Mouse (Mus musculus) CH12.LX (cell line): ENCODE results near the gene Itgb4. TPM values are rescaled to one million over a fixed set of nuclear protein-coding genes. Genes with fewer than 3 reads are reported as not detected.

ENCODE experiments used
- DNase-seq: peaks from one replicate; pipeline ENCODE4 v3.0.0-alpha.2; 2013; ENCODE audit errors: extremely low read depth
- H3K27ac ChIP-seq: 2 replicates; pipeline ENCODE4 v1.5.1; 2012; ENCODE audit warnings: low read depth, mild to moderate bottlenecking, control low read depth, moderate library complexity; ENCODE audit not compliant: insufficient read depth
- H3K27me3 ChIP-seq: replicated peaks from 2 replicates; pipeline ENCODE3; 2012; ENCODE audit warnings: inconsistent platforms
- H3K36me3 ChIP-seq, 2 experiments: replicated peaks in 1 of 2; 2 replicates each; pipeline versions ENCODE3 to v1.6.1; 2012; ENCODE audit warnings: inconsistent platforms in 1 of 2, low read length in 1 of 2, mild to moderate bottlenecking in 1 of 2, mixed read lengths in 1 of 2, moderate library complexity in 1 of 2; ENCODE audit not compliant: control insufficient read depth in 1 of 2, insufficient read depth in 1 of 2
- H3K4me1 ChIP-seq, 2 experiments: 2 replicates each; pipeline ENCODE4 v1.6.1; 2012; ENCODE audit warnings: inconsistent platforms in 1 of 2, moderate library complexity in 1 of 2; ENCODE audit not compliant: insufficient read depth in 2 of 2, control insufficient read depth in 1 of 2
- H3K4me2 ChIP-seq: 2 replicates; pipeline ENCODE4 v1.6.1; 2012; ENCODE audit warnings: low read depth, mild to moderate bottlenecking, control low read depth; ENCODE audit not compliant: poor library complexity, insufficient read depth, severe bottlenecking
- H3K4me3 ChIP-seq, 3 experiments: fragments of 150-350 bp in 1 of 3; sonication (generic) in 1 of 3; replicated peaks in 1 of 3; 2 replicates each; pipeline versions ENCODE3 to v1.5.1; 2011 to 2012; ENCODE audit warnings: low read depth in 2 of 3, low read length in 2 of 3, mild to moderate bottlenecking in 2 of 3, moderate library complexity in 2 of 3, control low read depth in 1 of 3, improper control_type of control experiment in 1 of 3, inconsistent platforms in 1 of 3, mixed read lengths in 1 of 3; ENCODE audit not compliant: poor library complexity in 1 of 3
- H3K79me2 ChIP-seq: replicated peaks from 2 replicates; pipeline ENCODE4 v1.6.1; 2012; ENCODE audit warnings: mild to moderate bottlenecking, moderate library complexity; ENCODE audit not compliant: control insufficient read depth, poor library complexity, insufficient read depth, severe bottlenecking; ENCODE audit errors: extremely low read depth
- H3K9ac ChIP-seq: 2 replicates; pipeline ENCODE4 v1.6.1; 2012; ENCODE audit warnings: low read depth, mild to moderate bottlenecking, control low read depth, moderate library complexity; ENCODE audit not compliant: insufficient read depth
- H3K9me3 ChIP-seq: replicated peaks from 2 replicates; pipeline ENCODE3; 2012; ENCODE audit warnings: low read length, inconsistent platforms, mixed read lengths
- BHLHE40 ChIP-seq: IDR thresholded peaks from 2 replicates; pipeline ENCODE4 v1.6.1; 2011; ENCODE audit warnings: mild to moderate bottlenecking, low read depth, low read length, improper control_type of control experiment
- CHD1 ChIP-seq: IDR thresholded peaks from 2 replicates; pipeline ENCODE4 v1.6.1; 2012; ENCODE audit warnings: low read depth, low read length, improper control_type of control experiment, inconsistent platforms
- EP300 ChIP-seq: IDR thresholded peaks from 2 replicates; pipeline ENCODE4 v1.6.1; 2011; ENCODE audit warnings: low read length, improper control_type of control experiment
- ETS1 ChIP-seq: conservative IDR thresholded peaks from 2 replicates; pipeline ENCODE4 v1.6.1; 2012; ENCODE audit warnings: low read depth, mild to moderate bottlenecking, inconsistent platforms, low read length, improper control_type of control experiment, moderate library complexity
- GABPA ChIP-seq: IDR thresholded peaks from 2 replicates; pipeline ENCODE4 v1.6.1; 2012; ENCODE audit warnings: low read depth, low read length, improper control_type of control experiment, inconsistent platforms; ENCODE audit not compliant: insufficient replicate concordance
- HCFC1 ChIP-seq: IDR thresholded peaks from 2 replicates; pipeline ENCODE4 v1.6.1; 2012; ENCODE audit warnings: low read depth, mild to moderate bottlenecking, inconsistent platforms, low read length, improper control_type of control experiment
- IRF4 ChIP-seq: IDR thresholded peaks from 2 replicates; pipeline ENCODE4 v1.6.1; 2014; ENCODE audit warnings: low read depth, mild to moderate bottlenecking, inconsistent platforms, low read length, improper control_type of control experiment
- JUN ChIP-seq: IDR thresholded peaks from 2 replicates; pipeline ENCODE4 v1.6.1; 2011; ENCODE audit warnings: low read depth, mild to moderate bottlenecking, low read length, improper control_type of control experiment, moderate library complexity; ENCODE audit not compliant: insufficient read depth
- JUND ChIP-seq: conservative IDR thresholded peaks from 2 replicates; pipeline ENCODE4 v1.6.1; 2011; ENCODE audit warnings: low read depth, low read length, improper control_type of control experiment
- MAX ChIP-seq: IDR thresholded peaks from 2 replicates; pipeline ENCODE4 v1.6.1; 2011; ENCODE audit warnings: low read length, improper control_type of control experiment
- MEF2A ChIP-seq: IDR thresholded peaks from 2 replicates; pipeline ENCODE4 v1.6.1; 2014; ENCODE audit warnings: low read depth, mild to moderate bottlenecking, inconsistent platforms, low read length, improper control_type of control experiment, borderline replicate concordance
- MXI1 ChIP-seq: IDR thresholded peaks from 2 replicates; pipeline ENCODE4 v1.6.1; 2011; ENCODE audit warnings: mild to moderate bottlenecking, low read depth, low read length, improper control_type of control experiment
- MYC ChIP-seq: IDR thresholded peaks from 2 replicates; pipeline ENCODE4 v1.6.1; 2011; ENCODE audit warnings: low read depth, mild to moderate bottlenecking, improper control_type of control experiment, low read length
- NELFE ChIP-seq: IDR thresholded peaks from 2 replicates; pipeline ENCODE4 v1.6.1; 2011; ENCODE audit warnings: low read depth, low read length, improper control_type of control experiment
- RCOR1 ChIP-seq: conservative IDR thresholded peaks from 2 replicates; pipeline ENCODE4 v1.6.1; 2012; ENCODE audit warnings: low read depth, mild to moderate bottlenecking, inconsistent platforms, low read length, improper control_type of control experiment
- SIN3A ChIP-seq: IDR thresholded peaks from 2 replicates; pipeline ENCODE4 v1.6.1; 2012; ENCODE audit warnings: low read length, improper control_type of control experiment, inconsistent platforms
- TCF12 ChIP-seq: IDR thresholded peaks from 2 replicates; pipeline ENCODE4 v1.6.1; 2014; ENCODE audit warnings: low read depth, mild to moderate bottlenecking, inconsistent platforms, low read length, improper control_type of control experiment
- UBTF ChIP-seq: IDR thresholded peaks from 2 replicates; pipeline ENCODE4 v1.6.1; 2012; ENCODE audit warnings: low read depth, mild to moderate bottlenecking, inconsistent platforms, low read length, improper control_type of control experiment, moderate library complexity
- USF1 ChIP-seq: IDR thresholded peaks from 2 replicates; pipeline ENCODE4 v1.6.1; 2014; ENCODE audit warnings: low read depth, mild to moderate bottlenecking, inconsistent platforms, low read length, improper control_type of control experiment
- USF2 ChIP-seq: conservative IDR thresholded peaks from 2 replicates; pipeline ENCODE4 v1.6.1; 2011; ENCODE audit warnings: low read depth, low read length, improper control_type of control experiment
- ZKSCAN1 ChIP-seq: IDR thresholded peaks from 2 replicates; pipeline ENCODE4 v1.6.1; 2012; ENCODE audit warnings: low read depth, inconsistent platforms, low read length, improper control_type of control experiment, borderline replicate concordance
- ZMIZ1 ChIP-seq: IDR thresholded peaks from 2 replicates; pipeline ENCODE4 v1.6.1; 2012; ENCODE audit warnings: low read depth, mild to moderate bottlenecking, inconsistent platforms, low read length, improper control_type of control experiment
- dilution Hi-C: fragments of 300-500 bp; cut with MboI; formaldehyde crosslinking; loops from 2 replicates; pipeline ENCODE4 v1.14.3; 2020; ENCODE audit warnings: low sequenced_read_pairs; ENCODE audit not compliant: extremely low pct_unique_long_range_greater_than_20kb, extremely low pct_ligation_motif_present
- in situ Hi-C: fragments of 300-500 bp; cut with MboI; formaldehyde crosslinking; loops from 3 replicates; pipeline ENCODE4 v1.14.3; 2019; ENCODE audit warnings: low sequenced_read_pairs, low pct_ligation_motif_present, low pct_unique_long_range_greater_than_20kb, mixed read lengths
- polyA plus RNA-seq: library from polyadenylated mRNA; unstranded; fragments of >175 nt; gene quantifications from 2 replicates; pipeline ENCODE4 v1.2.1, GENCODE M21; 2012; ENCODE audit warnings: low read depth; ENCODE audit not compliant: insufficient read length
- total RNA-seq, 2 experiments: library from RNA; depleted of rRNA; stranded (reverse); fragments of 300-350 nt in 1 of 2; fragments of >200 nt in 1 of 2; gene quantifications; 2 replicates each; pipeline ENCODE4 v1.2.3; 2012 to 2014

Itgb4 gene
- total and polyA plus RNA-seq, 3 experiments, result 0.42 to 6.3 (median 0.59) TPM

GRCm38 (mm10) chr11:115931235-115931634, 43.3 kb upstream of the Itgb4 start:
- Histone ChIP-seq H3K4me2 (peak overlapping the region; percentile 99), H3K9me3 (no peaks in the 10 kb centered on the region), H3K27me3 (no peaks in the 10 kb centered on the region), H3K27ac (peak overlapping the region; percentile 79), H3K79me2 (peaks cover 40% of the 10 kb centered on the region), H3K4me1 (peaks cover 33 to 77% of the 10 kb centered on the region in 2 experiments), H3K9ac (peak overlapping the region; percentile 88), H3K36me3 (peaks cover 24 to 39% of the 10 kb centered on the region in 2 experiments), H3K4me3 (peak overlapping the region in 2 of 3 experiments; percentile 82 to 96)
- TF ChIP-seq JUND, result peak; percentile 74
- TF ChIP-seq MYC, result peak; percentile 76
- TF ChIP-seq MEF2A, result peak; percentile 66
- no peak for TF ChIP-seq USF2
- TF ChIP-seq IRF4, result peak; percentile 76
- TF ChIP-seq MXI1, result peak; percentile 58; the same call in 1 of the 2 replicates
- no peak for TF ChIP-seq CHD1
- peak; percentile 100 for TF ChIP-seq BHLHE40
- TF ChIP-seq ZMIZ1, result no peak
- no peak for TF ChIP-seq NELFE
- TF ChIP-seq MAX, result peak; percentile 69; the same call in 1 of the 2 replicates
- peak; percentile 90 for TF ChIP-seq ETS1
- no peak for TF ChIP-seq GABPA
- TF ChIP-seq RCOR1, result peak; percentile 92
- TF ChIP-seq ZKSCAN1, result no peak
- TF ChIP-seq SIN3A, result peak; percentile 71; the same call in 1 of the 2 replicates
- peak; percentile 88 for TF ChIP-seq TCF12
- peak; percentile 48 for TF ChIP-seq JUN
- TF ChIP-seq EP300, result peak; percentile 85
- no peak for TF ChIP-seq HCFC1
- TF ChIP-seq USF1, result no peak
- TF ChIP-seq UBTF, result no peak
- in situ Hi-C loops (loop anchor here (5.0 kb wide), 1 partner anchor 76 kb away; no protein-coding TSS in a partner anchor), dilution Hi-C loops (no loop called here)
- peak; percentile 80 for DNase-seq
